Mouse (Mus musculus) cerebellum, adult 18-20 months (tissue): Measurements from ENCODE around the gene Zc2hc1c.

Experiments used
- DNase-seq, 2 experiments: peaks; one replicate each; pipeline ENCODE4 v3.0.0; 2021

Gene Zc2hc1c

DNA sequence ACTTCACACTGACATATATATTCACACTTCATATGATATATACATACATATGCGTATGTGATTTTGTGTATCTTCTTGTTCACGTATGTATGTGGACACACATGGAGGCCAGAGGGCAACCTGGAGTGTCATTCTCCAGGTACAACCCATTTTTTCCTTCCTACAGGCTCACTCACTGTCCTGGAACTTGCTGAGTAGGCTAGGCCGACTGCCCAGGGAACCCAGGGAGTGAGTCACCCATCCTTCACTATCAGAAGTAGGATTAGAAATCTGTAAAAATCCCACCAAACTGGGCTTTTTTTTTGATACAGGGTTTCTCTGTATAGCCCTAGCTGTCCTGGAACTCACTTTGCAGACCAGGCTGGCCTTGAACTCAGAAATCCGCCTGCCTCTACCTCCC is 3.4 kb upstream of the Zc2hc1c start:
- no peak for DNase-seq

DNA sequence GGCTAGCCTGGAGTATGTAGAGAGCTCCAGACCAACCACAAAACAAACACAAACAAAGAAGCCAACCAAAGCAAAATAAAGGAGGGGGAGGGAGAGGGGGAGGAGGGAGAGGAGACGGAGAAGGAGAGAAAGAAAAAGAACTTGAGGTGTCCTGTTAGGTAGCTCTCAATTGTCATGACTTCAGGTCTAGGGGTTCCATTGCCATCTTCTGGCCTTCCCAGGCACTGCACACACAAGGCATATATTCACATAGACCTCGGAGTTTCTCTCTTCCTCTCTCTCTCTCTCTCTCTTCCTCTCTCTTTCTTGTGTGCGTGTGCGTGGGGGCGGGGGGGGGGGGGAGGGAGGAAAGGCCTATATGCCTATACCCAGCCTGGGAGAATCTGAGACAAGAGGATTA is 1.4 kb upstream of the Zc2hc1c start:
- DNase-seq: no peak

DNA sequence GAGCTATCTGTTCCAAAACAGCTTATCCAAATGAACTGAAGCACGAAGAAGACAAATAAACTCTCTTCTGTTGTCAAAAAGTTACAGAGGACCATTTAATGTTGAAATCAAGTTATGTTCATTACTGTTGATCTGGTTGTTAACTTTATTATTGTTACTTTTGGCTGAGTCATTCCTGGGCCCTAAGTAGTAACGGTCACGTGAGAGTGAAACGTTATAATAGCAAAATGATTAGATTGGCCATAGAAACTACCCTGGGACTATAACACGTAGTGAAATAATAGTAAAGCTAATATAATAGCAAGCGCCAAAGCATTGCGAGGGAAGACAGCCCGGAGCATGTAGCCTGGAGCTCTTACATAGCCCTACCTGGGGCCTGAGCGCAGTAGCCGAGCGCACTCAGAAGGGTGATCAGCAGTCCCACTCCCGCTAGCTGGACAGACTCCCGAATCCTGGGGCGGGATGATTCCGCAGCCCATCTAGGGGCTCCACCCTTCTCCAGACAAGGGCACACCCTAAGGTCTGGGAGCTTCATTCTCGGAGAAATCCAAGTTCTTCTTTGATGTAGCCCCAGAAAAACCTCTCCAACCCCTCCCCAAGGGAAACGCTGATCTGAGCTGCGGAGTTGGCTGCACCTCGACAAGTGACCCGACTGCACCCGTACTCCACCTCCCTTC is 444 bp upstream of the Zc2hc1c start, which contains the start of gene Acyp1:
Gene Acyp1, minus strand, starts transcription at position 630 of the 677 bp plus-strand sequence.
- DNase-seq: no peak

DNA sequence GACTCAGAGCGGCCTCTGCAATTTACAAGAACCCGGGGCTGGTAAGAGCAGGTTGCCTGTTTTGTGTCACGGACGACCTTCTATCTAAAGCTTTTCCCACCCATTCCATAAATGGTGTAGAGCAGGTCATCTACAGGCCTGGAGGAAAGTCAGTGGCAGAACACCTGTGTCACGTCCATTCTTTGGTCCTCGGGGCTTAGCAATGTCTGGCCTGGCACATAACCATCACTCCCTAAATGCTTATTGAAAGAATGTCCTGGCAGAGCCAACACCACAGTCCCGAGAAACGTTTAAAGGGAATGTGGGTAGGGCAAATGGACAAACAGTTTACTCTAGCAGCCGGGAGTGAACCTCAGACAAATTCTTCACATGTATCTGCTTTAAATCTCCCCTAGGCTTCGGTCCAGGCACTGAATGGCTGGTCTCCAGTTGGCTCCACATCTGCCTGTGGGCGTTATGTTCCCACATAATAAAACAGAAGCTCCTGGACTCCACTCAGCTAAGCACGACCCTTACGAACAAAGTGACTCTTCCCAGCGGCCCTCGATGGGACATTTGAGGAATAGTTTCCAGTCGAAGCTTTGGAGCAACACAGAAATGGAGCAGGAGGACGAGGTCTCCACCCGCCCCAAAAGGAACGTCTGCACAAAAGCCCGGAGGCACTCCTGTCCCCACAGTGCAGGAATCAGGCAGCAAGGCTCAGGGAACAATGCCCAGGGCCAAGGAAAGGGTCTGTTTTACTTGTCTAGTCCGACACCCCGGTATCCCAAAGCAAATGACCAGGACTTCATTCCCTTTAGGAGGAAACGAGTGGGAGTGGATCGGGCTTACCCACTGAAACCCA is 988 bp downstream of the Zc2hc1c start:
- DNase-seq: no peak

DNA sequence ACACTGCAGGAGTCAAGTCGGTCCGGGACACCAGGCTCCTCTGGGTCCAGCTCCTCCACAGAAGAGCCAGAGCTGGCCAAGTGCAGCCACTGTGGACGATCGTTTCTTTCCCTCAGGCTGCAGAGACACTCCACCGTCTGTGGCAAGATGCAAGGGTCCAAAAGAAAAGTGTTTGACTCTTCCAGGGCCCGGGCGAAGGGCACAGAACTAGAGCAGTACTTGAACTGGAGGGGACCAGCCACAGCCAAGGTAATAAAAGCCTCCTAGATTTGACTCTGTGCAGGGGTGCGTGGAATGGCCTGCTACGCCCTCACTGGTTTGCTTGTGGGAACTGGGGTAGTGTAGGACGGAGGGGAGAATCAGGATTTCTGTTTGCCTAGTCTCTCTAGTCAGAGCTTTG is 2.2 kb downstream of the Zc2hc1c start:
- no peak for DNase-seq

DNA sequence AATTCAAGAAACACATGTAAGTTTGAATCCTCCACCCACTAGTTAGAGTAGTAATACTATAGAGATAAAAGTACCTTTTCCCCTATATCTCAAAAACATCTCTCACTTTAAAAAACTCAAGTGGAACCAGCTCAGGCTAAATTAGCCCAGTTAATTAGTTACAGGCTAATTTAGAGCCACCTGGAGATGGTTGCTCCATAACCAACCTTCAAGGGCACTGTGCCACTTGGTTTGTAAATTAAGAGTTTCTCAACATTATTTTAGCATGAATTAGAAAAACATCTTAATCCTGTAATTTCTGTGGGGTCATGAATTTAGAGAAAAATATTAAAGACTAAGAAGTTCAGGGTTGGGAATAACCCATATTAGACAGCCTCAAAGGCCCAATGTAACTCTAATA is 3.1 kb downstream of the Zc2hc1c start:
- DNase-seq: no peak

DNA sequence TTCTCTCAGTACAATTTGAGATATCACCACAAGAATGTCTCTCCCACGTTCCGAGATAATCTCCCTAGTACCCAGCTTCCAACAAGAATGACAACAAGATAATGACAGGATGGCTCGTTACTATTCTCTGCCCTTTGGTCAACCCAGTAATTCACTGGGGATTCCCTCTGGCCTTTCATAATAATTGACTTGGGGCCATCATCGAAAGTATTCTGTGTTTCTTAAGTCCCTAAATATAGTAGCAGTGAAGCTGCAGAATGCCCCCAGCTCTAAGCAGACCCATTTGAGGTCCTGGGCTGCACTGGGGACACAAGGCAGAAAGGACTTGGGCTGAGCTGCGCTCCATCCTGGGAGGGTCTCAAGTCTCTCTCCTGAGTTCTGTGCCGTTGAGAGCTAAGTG is 3.9 kb downstream of the Zc2hc1c start:
- no peak for DNase-seq

DNA sequence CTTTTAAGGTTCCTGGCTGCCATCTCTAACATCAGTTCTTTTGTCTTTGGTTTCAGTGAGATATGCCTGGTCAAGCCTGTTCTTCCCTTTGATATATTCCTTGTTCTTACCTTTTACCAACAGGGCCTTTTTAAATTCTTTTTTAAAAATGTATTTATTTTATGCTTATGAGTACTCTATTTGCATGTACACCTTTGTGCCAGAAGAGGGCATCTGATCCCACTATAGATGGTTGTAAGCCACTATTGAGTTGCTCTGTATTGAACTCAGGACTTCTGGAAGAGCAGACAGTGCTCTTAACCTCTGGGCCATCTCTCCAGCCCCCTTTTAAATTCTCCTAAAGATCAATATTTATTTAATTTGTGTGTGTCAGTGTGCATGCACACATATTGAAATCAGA is 4.5 kb downstream of the Zc2hc1c start:
- no peak for DNase-seq

DNA sequence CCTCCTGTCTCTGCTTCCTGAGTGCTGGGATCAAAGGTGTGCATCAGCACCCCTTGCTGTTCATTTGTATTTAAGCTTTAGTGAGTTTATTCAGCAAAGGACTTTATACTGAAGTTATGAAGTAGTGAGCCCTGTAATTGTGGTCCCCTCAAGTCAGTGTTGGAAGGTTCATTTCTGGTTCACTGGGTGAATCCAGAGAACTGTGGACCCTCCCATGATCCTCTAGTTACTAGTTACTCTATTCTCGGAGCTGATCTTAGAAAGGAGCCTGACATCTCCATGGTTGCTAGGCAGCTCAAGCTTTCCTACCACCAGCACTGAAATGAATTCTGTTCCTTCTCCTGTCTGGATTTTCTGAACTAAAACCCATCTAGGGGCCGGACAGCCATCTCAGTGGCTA is 7.1 kb downstream of the Zc2hc1c start:
- DNase-seq: no peak

DNA sequence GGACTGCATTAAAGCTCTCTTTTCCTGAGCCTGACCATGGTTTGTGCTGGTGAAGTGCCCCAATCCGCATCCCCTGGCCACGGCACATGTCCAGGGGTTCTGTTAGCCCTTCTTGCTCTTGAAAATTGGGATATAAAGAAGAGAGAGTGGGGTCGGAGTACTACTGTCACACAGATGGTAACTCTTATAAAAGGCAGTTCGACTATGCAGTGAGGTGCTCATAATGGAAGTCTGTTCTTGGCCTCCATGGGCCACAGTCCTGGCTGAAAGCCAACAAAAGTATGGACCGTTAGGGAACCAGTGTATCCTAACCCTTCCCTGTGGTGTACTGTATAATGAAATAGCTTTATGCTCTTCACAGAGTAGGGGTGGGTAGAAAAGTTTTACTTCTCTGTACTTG is 8.5 kb downstream of the Zc2hc1c start:
- no peak for DNase-seq

DNA sequence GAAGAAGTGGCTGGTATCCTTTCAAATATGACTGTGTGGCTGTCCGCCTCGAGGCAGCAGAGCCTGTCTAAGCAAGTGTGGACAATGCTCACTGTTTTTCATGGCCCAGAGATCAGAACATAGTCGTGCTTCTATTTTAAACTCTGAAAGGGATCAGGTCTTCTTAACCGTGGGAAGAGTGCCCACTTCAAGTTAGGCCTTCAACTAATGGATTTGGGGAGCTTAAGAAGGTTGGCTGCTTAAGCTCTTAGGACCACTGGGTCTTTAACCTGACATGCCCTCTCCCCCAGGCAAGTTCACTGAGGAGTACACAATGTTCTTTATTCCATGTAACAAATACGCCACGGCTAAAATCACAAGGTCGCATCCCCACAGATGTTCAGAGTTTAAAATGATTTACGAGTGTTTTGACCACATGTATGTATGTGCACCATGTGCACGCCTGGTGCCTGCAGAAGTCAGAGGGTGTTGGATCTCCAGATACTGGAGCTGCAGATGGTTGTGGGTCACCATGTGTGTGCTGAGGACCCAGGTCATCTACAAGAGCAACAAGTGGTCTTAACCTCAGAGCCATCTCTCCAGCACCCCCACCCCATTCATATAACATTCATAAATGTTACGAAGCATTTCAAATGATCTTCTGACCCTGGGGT is 9.1 kb downstream of the Zc2hc1c start:
- no peak for DNase-seq

DNA sequence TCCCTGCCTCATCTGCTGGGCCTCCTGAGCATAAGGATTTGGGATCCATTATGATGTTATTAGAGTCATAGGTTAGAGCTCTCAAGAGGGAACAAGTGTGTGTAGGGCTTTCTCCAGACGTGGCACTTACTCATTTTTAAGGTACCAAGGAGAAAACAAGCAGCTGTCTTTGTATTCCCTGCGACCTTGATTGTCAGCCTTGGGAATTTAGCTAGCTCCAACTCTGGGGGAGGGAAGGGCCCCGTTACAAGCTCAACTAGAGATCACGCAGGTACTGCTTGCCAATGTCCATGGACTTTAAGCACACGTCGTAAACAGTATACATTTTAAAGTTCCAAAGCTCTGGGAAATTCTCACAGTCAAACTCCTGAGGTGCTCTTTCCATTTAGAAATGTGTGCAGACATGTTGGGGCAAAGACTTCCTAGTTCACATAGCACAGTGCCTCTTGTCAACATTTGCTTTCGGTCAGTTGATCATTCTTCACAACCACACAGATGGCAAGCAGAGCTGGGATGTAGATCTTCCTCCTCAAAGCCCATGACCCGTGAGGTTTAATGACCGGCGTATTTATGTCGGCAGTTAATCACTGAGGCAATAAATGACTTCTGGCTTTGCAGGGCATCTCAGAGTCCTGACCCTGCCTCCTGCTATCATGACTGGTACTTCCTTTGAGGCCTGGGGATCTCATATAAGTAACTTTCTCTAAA is 9.9 kb downstream of the Zc2hc1c start:
- no peak for DNase-seq

DNA sequence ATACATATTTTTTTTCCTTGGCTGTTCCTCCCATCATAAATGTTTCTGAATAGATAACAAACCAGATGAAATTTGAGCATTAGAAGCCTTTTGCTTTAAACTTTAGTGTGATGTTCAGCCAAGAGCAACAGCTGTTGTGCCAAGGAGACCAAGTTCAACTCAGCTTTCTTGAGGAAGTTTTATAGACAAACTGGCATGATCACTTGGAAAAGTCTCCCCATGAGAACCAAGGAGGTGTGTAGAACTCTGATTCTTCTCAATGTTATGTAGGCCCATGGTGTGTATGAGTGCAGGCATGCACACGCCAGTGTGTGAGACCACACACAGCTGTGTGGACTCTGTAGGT is 10.4 kb downstream of the Zc2hc1c start:
- no peak for DNase-seq

DNA sequence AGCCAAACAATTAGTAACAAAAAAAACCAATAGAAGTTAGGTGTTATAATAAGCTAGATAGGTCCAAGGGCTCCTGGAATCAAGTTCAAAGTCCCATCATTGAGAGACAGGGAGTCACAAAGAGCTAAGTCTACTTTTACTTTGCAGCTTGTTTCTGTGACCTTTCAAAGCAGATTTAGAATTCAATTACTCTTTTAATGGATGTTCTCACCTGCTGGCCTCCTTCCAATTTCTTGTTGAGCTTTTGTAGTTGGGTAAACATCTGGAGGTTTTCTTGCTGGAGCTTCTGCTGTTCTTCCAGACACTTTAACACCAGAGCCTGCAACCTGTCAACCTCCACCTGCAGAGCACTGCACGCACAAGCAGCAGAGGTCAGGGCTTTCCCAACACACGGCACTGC is 14.9 kb downstream of the Zc2hc1c start:
- no peak for DNase-seq

DNA sequence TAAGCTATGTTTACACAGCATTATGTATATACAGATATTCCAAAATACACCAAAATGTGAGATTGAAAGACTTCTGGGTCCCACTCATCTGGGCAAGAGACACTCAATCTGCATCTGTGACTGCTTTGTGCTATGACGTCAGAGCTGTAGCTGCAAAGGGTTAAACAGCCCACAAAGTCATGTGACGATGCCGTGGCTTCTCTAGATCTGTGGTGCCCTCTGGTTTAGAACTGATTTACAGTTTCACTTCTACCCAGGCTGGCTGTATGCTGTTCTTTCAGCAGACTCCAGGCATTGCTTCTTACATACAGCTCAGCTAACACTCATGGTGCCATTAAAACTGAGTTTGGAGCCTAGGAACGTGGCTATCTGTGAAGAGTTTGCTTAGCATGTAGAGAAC is 16.3 kb downstream of the Zc2hc1c start:
- DNase-seq: no peak

DNA sequence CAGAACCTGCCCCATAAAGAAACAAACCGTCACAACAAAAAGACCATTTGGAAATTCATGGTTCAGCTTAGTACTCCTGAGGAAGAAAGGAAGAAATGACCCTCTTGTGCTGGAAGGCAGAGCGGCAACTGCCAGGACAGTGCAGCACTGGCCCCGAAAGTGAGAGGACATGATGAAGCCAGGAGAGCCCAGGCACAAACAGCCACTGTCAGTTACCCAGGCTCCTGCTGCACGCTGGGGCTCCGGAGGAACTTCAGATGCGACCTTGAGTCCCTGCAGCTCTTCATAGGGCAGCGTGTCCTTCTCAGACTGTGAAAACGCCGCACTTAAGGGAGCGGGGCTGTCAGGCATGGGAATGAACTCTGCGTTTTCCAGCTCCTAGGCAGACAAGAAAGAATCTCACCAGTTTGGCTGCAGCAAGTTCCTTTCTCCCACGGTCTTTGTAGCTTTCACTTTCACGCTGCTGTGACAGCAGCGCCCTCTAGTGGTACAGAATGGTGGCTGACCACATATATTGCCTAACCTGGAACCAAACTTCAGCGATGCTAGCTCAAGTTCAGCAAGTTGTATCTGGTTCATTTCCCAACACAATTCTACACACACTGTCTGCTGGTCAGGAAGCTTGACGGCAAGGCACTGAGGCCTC is 17.0 kb downstream of the Zc2hc1c start:
- peak; percentile 79 to 87 for DNase-seq

DNA sequence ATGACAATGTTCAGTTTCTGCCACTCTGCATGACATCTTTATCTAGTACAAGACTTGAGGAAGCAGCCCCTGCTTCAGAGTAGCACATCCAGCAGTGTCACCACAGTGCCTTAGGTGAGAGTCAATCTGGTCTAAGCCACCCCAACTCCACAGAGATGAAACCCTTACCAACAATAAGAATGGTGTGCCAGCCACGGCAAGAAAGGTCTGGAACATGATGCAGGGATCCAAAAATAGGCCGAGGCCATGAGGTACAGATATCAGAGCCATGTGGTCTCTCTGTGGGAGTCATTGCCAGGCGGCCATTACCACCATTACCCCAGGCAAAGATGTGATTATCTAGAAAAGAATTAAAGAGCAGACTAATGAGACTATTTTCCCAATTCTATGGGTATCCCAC is 20.3 kb downstream of the Zc2hc1c start:
- peak; percentile 58 to 68 for DNase-seq

DNA sequence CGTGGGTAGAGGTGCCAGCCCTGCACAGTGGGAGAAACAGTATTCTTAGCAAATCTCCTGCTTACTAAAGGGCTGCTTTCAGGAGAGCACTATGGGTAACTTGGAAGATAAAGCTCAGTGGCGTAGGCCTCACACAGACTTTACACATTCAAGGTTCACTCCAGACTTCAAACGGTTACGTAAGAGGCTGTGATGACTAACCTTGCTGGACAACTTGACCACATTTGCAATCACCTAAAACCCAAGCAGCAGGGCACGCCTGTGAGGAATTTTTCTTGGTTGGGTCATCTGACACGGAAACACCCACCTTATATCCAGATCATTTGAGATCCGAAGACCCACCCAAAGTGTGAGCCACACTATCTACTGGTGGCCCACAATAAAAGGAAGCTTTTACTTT is 41.8 kb downstream of the Zc2hc1c start:
- no peak for DNase-seq

DNA sequence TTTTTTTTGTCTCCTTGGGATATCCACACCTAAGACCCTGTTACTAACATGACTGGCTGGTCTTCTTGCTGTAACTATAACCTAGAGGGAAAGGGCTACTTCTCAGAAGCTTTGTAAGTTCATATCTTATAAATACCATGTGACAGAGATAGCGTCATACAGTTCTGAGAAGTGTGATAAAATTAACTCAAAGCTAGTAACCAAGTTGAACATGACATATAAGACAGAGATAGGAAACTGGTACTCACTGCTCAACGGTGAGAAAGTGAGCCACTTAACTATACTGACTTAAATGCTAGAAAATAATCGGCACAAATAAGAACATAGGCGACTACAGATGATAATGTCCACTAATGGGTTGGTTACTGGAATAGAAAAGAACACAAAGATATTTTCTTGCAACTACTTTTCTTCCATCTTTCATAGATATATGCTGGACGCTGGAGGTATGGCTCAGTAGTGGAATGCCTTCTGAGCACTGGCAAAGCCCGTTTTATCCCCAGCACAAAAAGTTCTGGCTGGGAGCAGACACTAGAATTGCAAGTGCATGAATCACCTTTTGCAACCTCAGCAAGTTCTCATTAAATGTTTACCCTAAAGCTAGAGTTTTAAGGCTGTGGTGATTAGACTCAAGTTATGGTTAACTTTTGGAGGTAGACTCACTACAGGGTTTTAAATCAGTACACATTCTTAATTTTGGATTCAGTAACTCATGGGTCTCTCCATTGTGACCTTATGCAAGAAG is 49.3 kb downstream of the Zc2hc1c start:
- DNase-seq: no peak

DNA sequence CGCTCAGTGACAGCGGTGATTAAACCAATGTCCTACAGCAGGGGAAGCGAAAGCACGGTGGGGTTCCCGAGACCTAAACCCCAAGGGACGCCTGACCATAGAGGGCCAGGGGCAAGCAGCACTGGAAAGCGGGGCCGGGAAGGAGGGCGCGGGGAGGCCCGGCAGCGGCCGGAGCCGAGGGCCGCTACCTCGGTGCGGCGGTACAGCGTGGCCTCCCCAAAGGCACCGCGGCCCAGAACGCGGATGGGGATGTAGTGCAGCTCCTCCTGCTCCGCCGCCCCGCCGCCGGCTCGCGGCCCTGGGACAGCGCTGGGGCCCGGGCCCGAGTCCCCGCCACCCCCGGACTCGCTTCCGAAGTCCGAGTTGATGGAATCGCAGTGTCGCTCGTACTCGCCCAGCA is 50.4 kb downstream of the Zc2hc1c start:
- no peak for DNase-seq

DNA sequence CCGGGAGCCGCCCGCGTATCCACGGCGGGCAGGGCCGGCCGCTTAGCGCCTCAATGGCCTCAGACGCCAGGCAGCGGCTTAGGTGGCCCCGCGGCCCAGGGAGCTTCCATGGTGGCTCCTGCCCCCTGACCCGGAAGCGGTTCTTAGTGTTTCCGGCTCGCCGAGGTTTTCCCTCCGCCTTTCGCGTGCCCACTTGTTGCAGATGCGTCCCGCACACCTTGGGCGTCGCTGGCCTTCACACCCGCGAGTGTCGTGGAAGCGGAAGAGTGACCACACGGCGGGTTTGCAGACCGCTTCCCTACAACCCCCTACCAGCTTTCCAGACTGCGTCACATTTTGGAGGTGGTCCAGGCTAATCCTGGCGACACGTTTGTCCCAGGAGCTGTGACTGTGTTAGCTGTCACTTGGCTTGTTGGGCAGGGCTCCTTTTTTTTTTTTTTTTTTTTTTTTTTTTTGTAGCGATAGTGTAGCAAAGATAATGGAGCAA is 50.9 kb downstream of the Zc2hc1c start, which contains the start of gene Nek9:
Gene Nek9, minus strand, starts transcription at position 120 of the 487 bp plus-strand sequence.
- DNase-seq: peak; percentile 95

DNA sequence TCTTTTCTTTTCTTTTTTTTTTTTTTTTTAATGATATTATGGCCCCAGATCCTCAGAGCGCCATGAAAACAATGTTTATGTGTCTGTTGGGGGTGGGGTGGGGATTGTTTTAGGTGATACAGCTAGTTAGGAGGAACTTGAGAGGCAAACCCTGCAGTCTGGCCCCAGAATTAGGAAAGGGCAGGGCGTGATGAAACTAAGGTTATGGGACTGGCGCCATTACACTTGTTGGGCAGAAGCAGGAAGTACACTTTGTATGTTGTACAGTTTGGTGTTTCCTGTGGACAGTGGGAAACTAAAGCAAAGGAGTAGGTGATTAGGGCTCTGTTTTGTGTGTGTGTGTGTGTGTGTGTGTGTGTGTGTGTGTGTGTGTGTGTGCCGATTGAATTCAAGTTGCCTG is 51.6 kb downstream of the Zc2hc1c start:
- DNase-seq: no peak
